Mouse (Mus musculus) spleen, postnatal 10 days (tissue): ENCODE results near the gene Slc17a2.
A peak's percentile ranks its signal among the peaks of the same experiment; 100 is the strongest.
"Not testable (repeated sequence)": the region's sequence is repeated elsewhere in the genome, so short reads cannot be mapped to it uniquely, and the experiment has no call there.

ENCODE experiments used
- DNase-seq, 2 experiments: peaks; one replicate each; pipeline ENCODE4 v3.0.0; 2021 to 2022; ENCODE audit warnings: low spot score in 2 of 2

Gene Slc17a2

GRCm38 (mm10) chr13:23806422-23807052, at the start of gene Slc17a2:
Gene Slc17a2 (plus strand): TSS chr13:23806993.
- DNase-seq = no peak

- peak in 1 of 2 experiments; percentile 53 for DNase-seq
Observed at GRCm38 (mm10) chr13:23757211-23757773, 49.5 kb upstream of the Slc17a2 start.

- DNase-seq = no peak
Observed at GRCm38 (mm10) chr13:23757921-23758320, 48.9 kb upstream of the Slc17a2 start.

GRCm38 (mm10) chr13:23759251-23759771, 47.5 kb upstream of the Slc17a2 start:
- DNase-seq = no peak

- DNase-seq = no peak
Observed at GRCm38 (mm10) chr13:23759916-23760239, 46.9 kb upstream of the Slc17a2 start.

GRCm38 (mm10) chr13:23760240-23760971, 46.4 kb upstream of the Slc17a2 start:
- peak in 1 of 2 experiments; percentile 61 for DNase-seq

GRCm38 (mm10) chr13:23760972-23761864, 45.6 kb upstream of the Slc17a2 start, which contains the start of gene Hist1h4a:
Gene Hist1h4a (minus strand): TSS chr13:23761230.
- DNase-seq = peak; percentile 96 to 99

GRCm38 (mm10) chr13:23761871-23762821, 44.6 kb upstream of the Slc17a2 start, which contains the start of gene Hist1h3a:
Gene Hist1h3a (minus strand): TSS chr13:23762386.
- peak; percentile 81 to 86 for DNase-seq

- DNase-seq = no peak
Observed at GRCm38 (mm10) chr13:23763242-23763585, 43.6 kb upstream of the Slc17a2 start.

- peak; percentile 90 to 92 for DNase-seq
Observed at GRCm38 (mm10) chr13:23763586-23764323, 43.0 kb upstream of the Slc17a2 start, which contains the start of gene Hist1h1a. Gene Hist1h1a (plus strand): TSS chr13:23763666.

- DNase-seq = peak in 1 of 2 experiments; percentile 52
Observed at GRCm38 (mm10) chr13:23764324-23765171, 42.2 kb upstream of the Slc17a2 start.

- DNase-seq = no peak
Observed at GRCm38 (mm10) chr13:23765172-23765513, 41.6 kb upstream of the Slc17a2 start.

GRCm38 (mm10) chr13:23766772-23767171, 40.0 kb upstream of the Slc17a2 start:
- DNase-seq = no peak

GRCm38 (mm10) chr13:23768834-23769397, 37.9 kb upstream of the Slc17a2 start:
- no peak for DNase-seq

- DNase-seq = not testable (repeated sequence)
Observed at GRCm38 (mm10) chr13:23769613-23770012, 37.2 kb upstream of the Slc17a2 start, which contains the start of gene Trim38. Gene Trim38 (plus strand): TSS chr13:23769913.

GRCm38 (mm10) chr13:23772561-23773313, 34.1 kb upstream of the Slc17a2 start:
- peak in 1 of 2 experiments; percentile 66 for DNase-seq

GRCm38 (mm10) chr13:23778339-23778738, 28.5 kb upstream of the Slc17a2 start:
- DNase-seq = no peak

- DNase-seq = no peak
Observed at GRCm38 (mm10) chr13:23779025-23779424, 27.8 kb upstream of the Slc17a2 start.
